Mouse (Mus musculus): Measurements from ENCODE around the gene Ppan.

DNA sequence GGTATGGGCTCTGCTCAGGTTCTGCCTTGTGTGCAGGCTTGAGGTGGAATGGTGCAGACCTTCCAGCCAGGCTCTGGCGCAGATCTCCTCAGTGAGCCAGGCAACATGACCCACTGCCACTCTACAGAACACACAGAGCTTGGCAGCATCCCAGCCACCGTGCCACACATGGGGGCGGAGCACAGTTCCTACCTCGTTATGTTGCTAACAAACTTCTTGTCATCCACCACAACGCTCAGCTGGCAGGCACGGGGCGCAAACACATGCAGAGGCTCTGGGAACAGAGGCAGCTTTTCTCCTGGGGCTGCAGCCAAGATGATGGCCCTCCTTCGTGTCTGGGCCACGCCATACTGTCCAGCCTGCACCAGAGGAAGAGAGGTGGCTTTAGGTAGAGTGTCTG lies 22.0 kb downstream of the Ppan start:
- TF ChIP-seq GATA1 (IDR thresholded peaks at IDR 0.05; ENCODE audit: low read length): no peak
- TF ChIP-seq TAL1 (IDR thresholded peaks at IDR 0.05; ENCODE audit: low read length): no peak
